Mouse (Mus musculus) kidney, adult 2 months (tissue): ENCODE data around the gene Pde4d.

Source experiments
- CTCF ChIP-seq: fragments of 200-500 bp; conservative IDR thresholded peaks from 2 replicates; pipeline ENCODE4 v1.5.1; 2011; ENCODE audit warnings: low read depth, mild to moderate bottlenecking, control low read depth, low read length, moderate library complexity, mixed read lengths; ENCODE audit not compliant: insufficient read depth, insufficient read length
- POLR2A ChIP-seq: fragments of 200-500 bp; IDR thresholded peaks from one replicate; pipeline ENCODE4 v1.6.1; 2011; ENCODE audit warnings: low read depth, low read length, control low read depth

DNA sequence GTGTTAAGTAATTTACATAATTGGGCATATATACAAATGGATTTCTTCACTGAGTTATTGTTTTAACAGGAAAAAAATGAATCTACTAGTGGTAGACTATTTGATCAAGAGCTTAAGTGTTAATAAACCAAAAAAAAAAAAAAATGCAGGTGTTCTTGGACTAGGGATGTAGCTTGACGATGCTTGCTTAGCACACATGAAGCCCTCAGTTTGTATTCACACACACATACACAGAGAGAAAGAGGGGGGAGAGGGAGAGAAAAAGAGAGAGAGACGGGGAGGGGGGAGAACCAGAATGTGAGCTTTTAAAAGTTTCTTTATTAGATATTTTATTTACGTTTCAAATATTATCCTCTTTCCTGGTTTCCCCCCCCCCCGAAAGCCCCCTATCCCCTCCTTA is 740.9 kb downstream of the Pde4d start:
- TF ChIP-seq CTCF (no peak), POLR2A (no peak)
